Mouse (Mus musculus) adrenal gland, adult (tissue): ENCODE measurements around the gene Dhx37.
A peak's percentile ranks its signal among the peaks of the same experiment; 100 is the strongest.

Source experiments
- DNase-seq, 2 experiments: peaks; one replicate each; pipeline ENCODE4 v3.0.0; 2022 to 2023; ENCODE audit warnings: low spot score in 1 of 2; ENCODE audit not compliant: inconsistent age in 2 of 2

The Dhx37 gene

DNA sequence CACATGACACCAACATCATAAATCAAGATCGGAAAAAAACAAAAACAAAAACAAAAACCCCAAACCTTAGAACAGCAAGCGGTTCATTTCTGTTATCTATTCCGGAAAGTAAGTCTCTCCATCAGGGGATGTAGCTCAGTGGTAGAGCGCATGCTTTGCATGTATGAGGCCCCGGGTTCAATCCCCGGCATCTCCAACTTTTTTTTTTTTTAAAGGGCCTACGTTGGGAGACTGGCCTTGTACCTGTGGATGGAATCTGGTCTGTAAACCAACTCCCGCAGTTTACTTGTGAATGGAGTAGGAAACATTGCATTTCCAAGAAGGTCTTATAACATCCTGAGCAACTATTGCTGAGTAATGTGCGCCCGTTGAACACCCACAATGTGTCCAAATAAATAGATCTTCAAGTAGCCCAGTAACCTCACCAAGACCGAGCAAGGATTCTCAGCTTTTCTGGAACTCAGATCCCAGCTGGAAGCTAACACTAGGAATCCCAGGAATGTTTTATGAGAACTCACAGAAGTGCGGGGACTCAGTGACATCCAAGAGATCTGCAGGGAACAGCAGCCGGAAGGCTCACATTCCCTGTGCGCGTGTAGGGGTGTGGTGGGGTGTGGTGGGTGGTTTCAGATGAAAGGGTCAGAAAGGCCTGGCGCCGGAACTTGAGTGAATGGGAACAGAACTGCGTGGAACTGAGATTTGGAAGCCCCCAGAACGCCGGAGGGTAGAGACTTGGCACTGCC lies 24.4 kb downstream of the Dhx37 start:
- DNase-seq: peak; percentile 56 to 91

DNA sequence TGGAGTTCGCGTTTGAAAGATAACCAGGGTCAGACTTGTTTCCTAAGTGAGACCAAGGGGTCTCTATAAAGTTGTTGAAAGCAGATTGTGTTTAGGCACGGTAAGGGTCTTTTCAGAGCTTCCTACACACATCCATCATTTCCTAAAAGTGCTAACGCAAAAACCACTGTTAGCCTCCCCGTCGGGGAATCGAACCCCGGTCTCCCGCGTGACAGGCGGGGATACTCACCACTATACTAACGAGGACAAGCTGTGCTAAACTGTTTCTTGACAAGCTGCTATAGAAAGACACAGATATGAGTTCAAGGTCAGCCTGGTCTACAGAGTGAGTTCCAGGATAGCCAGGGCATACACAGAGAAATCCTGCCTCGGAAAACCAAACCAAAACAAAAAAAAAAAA lies 25.1 kb downstream of the Dhx37 start:
- peak; percentile 86 to 97 for DNase-seq

- peak in 1 of 2 experiments; percentile 56 for DNase-seq
Observed at GRCm38 (mm10) chr5:125407910-125408575, 25.9 kb downstream of the Dhx37 start.

DNA sequence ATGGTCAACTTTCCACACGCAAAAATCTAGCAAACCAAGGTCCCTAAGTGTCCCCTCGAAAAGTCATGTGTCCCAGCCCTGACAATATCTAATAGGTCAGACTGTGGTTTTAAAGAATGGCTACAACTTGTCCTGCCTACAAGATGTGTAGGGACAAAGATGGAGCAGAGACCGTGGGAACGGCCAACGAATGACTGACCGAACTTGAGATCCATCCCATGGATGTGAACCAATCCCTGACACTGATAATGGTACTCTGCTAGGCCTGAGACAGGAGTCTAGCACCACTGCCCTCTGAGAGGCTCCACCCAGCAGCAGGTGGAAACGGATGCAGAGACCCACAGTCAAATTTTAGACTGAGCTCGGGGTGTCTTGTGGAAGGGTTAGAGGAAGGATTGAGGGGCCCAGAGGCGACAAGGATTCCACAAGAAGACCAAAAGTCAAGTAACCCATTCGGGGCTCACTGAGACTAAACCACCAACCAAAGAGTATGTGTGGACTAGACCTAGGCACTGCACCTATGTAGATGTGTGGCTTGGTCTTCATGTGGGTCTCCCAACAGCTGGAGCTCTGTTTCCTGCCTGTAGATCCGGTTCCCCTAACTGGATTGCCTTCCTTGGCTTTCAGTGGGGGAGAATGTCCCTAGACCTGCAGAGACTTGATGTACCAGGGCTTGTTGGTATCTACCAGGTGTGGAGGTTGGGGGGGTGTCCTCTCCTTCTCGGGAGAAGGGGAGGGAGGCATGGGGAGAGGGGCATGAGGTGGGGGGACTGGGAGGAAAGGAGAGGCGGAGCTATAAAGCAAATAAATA lies 26.7 kb downstream of the Dhx37 start:
- peak in 1 of 2 experiments; percentile 51 for DNase-seq

DNA sequence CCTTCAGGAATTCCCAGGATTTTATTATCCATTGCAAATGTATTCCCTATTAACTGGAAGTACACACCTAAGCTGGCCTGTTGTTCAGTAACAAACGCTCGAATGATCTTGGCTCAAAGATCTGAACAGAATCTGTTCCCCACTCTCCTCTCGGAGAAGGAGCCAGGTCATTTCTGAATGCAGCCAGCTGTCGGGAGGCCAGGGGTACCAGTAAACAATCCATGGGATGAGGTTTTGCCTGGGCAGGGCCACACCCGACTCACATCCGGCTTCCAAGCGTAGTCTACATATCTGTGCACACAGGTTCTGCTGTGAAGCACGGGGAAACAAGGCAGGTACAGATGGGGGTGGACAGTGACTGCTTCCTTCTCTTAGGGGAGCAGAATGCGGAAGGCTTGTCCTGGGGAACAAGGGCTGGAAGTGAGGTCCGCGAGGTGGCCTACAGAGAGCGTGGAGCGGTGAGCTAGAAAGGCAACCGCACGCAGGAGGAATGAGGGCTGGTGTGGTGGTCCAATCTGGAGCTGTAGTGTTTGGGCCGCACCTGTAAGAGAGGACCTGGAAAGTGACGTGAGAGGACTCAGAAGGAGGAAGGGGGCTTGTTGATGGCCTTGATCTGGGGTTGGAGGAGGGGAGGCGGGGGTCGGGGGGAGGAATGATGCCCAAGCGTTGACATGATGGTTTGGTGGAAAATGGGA lies 27.5 kb downstream of the Dhx37 start:
- DNase-seq: peak in 1 of 2 experiments; percentile 75

DNA sequence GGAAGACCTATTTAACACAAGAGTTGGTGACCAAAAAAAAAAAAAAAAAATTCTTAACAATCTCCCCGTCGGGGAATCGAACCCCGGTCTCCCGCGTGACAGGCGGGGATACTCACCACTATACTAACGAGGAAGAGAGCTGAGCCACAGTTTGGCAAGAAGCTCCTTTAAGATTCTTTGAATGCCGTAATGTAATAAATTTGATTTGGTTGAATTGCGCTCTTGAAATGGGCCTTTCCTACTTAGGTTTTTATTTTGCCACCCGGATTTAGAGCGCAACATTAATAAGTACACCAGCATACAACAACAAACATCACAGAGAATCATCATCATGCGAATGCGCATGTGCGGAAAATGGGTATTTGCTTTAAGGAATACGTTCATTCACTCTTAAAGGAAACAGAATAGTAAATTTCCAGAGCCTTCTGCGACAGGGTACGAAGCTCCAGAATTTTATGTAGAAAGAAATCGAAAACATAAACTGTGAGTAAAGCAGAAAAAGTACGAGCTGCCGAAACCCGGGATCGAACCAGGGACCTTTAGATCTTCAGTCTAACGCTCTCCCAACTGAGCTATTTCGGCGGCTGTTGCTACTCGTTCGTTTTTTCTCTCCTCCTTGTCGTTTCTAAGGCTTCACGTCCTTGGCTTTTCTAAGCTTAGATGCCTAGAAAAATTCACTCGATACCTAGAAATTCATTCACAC lies 28.2 kb downstream of the Dhx37 start:
- DNase-seq: peak; percentile 90 to 99

DNA sequence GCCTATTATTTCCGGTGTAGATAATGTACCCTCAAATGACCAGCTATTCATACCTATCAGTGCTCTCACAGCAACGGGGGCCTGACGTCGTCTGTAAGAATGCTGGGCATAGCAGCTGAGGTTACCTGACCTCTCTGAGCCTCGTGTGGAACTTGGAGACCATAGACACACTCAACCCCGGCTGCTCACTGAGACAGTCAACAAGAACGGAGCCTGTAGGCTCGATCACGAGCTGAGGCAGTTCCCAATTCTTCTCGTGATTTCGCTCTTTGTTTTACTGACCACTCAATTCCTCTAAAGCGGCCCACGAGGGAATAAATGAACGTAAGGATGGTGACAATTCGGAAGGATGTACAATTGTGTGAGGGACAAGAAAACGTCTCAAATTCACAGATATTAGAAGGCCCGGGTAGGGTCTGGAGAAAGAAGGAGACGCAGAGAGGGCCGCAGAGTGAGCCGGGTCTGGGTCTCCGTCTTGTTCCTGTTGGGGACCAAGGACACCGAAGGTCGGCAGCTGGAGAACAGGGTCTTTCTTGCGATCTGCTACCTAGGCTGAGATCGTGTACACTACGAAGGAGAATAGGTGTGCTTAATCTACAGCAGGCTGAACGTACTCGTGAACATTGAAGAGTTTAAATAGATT lies 28.9 kb downstream of the Dhx37 start:
- peak in 1 of 2 experiments; percentile 78 for DNase-seq

DNA sequence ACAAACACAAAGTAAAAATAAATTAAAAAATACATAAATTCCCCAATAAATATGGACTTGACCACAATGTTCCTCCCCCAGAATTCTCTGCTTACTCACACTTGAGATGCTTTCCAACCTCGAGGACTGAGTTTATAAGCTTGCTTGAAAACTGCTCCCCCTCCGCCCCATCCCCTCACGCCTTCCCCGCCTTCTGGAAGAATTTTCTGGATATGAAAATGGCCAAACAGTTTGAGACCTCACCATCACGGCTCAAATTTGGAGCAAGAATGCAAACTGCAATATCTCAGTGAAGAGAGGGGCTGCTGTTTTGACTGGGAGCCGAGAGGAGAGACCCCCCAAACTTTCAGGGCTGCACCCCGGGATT lies 29.4 kb downstream of the Dhx37 start:
- no peak for DNase-seq

DNA sequence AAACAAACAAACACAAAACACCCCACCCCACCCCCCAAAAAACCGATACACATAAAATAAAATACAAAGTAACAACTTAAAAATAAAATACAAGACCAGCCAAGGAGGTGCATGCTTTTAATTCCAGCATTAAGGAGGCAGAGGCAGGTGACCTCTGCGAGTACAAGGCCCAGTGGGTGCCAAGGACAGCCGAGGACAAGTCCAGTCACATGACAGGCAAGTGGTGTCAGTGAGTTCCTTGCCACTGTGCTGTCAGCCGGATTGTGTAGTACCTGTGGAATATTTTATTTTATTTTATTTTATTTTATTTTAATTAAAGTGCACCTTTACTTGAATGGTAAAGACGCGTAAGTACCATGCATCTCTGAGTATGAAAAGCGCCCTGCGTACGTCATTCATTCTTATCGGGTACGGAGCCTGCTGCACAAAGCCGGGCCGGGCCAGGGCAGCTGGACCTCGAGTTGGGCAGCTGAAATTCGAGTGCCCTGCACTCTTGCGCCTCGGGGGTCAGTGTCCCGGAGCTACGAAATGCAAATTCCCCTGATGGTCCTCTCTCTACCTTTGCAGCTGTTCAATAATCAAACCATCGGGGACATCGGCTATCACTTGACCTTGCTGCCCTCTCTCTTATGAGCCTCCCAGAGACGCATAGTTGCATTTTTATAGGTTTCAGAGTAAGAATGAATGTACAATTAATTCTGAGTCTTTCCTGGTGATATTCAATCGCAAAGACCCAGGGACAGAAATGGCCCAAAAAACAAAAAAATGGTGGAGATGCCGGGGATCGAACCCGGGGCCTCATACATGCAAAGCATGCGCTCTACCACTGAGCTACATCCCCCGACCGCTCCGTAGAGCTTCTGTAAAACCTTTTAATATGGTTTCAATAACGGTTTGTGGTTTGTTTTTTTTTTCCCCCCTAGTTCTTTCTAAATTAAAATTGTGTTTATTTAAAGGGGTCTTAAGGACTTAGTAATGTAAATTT lies 30.1 kb downstream of the Dhx37 start:
- DNase-seq: peak; percentile 74 to 95

DNA sequence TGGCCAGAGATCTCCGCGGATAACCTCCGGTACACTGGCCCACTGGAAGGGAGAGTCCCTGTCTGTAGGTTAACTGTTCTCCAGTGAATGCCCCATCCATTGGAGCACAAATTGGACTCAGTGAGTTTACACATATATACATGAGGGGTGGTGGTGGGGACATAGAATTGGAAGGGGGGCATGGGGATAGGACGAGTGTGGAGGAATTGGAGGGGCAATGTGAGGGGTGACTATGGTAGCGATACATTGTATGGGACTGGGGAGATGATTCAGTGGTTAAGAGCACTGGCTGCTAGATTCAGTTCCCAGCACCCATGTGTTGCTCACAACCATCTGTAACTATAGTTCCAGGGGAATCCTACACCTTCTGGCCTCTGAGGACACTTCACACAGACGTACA lies 30.9 kb downstream of the Dhx37 start:
- no peak for DNase-seq

GRCm38 (mm10) chr5:125402476-125402875 lies 31.4 kb downstream of the Dhx37 start:
- no peak for DNase-seq

- peak in 1 of 2 experiments; percentile 54 for DNase-seq
Observed at GRCm38 (mm10) chr5:125400903-125401302, 33.0 kb downstream of the Dhx37 start.

- DNase-seq: no peak
Observed at GRCm38 (mm10) chr5:125395008-125395407, 38.9 kb downstream of the Dhx37 start.

DNA sequence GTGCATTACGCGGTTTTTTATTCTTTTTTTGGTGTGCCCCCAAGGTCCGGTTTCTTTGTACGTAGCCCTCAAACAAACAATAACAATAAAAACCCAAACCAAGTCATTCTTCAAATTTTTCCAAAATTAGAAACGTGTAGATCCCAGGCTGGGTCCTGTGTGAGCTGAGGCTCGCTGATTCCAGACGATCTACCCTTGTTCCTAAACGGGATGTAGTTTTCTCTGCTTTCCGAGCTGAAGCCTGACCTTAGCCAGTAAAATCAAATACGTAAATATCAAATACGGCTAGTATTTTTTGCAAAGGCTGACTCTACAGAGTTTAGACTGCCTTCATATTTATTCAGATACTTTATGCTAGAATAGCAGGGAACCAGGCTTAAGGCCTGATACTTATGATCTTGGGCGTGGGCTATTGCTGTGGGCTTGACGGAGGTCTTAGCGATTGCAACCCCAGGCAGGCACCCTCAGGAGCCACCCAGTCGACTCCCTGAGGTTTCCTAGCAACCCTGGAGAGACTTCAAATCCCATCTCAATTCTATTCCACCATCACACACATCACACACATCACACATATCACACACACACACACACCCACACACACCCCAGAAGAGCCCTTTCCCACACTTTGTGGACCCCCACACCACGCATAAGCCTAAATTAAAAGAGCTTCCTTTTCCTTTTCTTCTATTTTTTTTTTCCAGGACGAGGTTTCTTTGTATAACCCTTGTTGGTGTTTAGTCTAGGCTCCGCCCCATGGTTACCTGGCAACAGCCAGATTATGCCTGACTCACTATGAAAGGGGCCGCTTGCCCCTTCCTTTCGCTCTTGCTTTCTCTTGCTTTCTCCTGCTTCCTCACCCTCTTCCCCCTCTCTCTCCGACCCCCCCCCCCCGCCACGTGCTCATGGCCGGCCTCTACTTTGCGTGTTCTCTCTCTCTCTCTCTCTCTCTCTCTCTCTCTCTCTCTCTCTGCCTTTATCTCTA lies 40.0 kb downstream of the Dhx37 start:
- peak; percentile 85 to 92 for DNase-seq

DNA sequence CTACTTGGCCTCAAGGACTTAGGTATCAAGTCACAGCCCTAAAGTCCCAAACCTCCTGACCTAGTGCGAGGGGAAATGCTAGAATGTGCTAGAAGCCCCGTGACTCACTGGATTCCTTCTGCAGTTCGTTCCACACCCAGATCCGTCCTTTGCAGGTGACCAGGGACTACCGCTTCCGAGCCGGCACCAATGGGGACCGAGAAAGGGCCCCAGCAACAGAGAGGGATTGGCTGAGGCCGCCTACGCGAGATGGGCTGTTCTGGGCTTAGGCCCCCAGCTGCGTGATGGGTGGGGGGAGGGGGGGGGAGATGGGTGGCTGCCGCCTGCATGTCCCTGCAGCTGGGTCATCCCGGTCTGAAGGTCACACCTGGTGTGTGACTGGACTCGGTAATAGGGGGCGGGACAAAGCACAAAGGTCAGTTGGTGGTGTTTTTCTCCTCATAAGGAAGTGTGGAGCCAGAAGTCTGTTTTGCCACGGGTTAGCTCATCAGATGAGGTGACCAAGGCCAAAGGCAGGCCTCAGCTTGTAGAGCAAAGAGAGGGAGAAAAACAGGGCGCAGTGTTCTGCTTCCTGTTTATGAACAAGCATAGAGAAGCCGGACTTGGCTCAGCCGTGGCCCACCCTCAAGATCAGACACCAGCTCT lies 40.8 kb downstream of the Dhx37 start:
- DNase-seq: peak; percentile 98 to 99

DNA sequence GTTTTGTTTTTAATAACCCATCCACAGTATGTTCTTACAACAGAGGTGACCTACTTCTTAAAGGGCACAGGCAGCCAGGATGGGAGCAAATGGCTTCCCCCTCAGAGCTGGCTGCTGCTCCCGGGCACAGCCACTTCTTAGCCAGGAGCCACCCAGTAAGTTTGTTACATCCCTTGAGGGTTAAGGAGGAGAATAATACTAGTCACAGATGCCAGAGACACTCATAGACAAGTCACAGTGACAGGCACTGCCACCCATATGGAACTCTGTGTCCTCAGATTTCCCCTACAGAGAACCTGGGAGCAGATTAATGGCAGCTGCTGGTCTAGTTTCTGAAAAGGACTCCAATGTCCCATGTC lies 41.3 kb downstream of the Dhx37 start:
- no peak for DNase-seq

DNA sequence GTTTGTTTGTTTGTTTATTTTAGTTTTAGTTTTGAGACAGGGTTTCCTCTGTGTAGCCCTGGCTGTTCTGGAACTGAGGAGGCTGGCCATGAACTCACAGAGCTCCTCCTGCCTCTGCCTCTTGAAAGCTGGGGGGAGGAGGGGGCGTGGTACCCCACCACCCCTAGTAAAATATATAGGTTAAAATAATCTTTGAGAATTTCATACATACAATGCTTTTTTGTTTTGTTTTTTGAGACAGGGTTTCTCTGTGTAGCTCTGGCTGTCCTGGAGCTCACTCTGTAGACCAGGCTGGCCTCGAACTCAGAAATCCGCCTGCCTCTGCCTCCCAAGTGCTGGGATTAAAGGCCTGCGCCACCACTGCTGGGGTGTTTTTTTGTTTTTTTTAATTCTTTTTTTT lies 41.7 kb downstream of the Dhx37 start:
- DNase-seq: peak in 1 of 2 experiments; percentile 63
